Mouse (Mus musculus) liver, postnatal 0 days (tissue): Measurements from ENCODE around the gene Scly.

Experiments
- CTCF ChIP-seq: sonication (generic); IDR thresholded peaks from 2 replicates; pipeline ENCODE4 v1.5.1; 2016; ENCODE audit warnings: antibody characterized with exemption, low read depth
- EP300 ChIP-seq: IDR thresholded peaks from 2 replicates; pipeline ENCODE4 v1.6.1; 2016; ENCODE audit warnings: antibody characterized with exemption, low read depth, mild to moderate bottlenecking

DNA sequence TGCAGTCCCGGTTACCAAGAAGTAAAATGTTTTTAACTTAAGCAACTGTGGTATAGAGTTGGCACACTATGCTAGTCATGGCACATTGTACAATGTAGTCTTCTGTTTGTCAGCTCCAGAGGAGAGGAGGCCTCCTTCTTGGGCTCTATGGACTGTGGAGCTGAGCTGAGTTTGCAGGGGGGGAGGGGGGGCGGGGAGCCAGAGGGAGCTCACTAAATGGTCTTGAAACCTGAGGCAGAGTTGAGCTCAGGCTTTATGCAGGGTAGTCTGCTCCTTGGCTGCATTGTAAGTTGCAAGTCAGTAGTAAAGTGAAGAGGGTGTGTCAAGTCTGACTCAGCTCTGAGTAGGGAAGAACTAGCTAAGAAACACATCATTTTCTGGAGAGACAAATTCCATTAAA, 25.9 kb upstream of the Scly start:
- TF ChIP-seq EP300 (no peak), CTCF (no peak)
